Mouse (Mus musculus) midbrain, embryonic 15.5 days (tissue): ENCODE results near the gene Fbxo45. TPM values are rescaled to one million over a fixed set of nuclear protein-coding genes. Genes with fewer than 3 reads are reported as not detected.
A peak's percentile ranks its signal among the peaks of the same experiment; 100 is the strongest.
"Not testable (repeated sequence)": the region's sequence is repeated elsewhere in the genome, so short reads cannot be mapped to it uniquely, and the experiment has no call there.

Experiments used
- ATAC-seq: fragments of 200-750 bp; cut with Nextera tagmentation; replicated peaks from 2 replicates; pipeline ENCODE4 v1.8.0; 2017; ENCODE audit warnings: moderate TSS enrichment
- H3K27ac ChIP-seq: fragments of 300-500 bp; sonication (generic); 2 replicates; pipeline ENCODE4 v1.5.1; 2015; ENCODE audit warnings: mild to moderate bottlenecking, inconsistent platforms
- H3K27me3 ChIP-seq: fragments of 300-500 bp; sonication (generic); replicated peaks from 2 replicates; pipeline ENCODE4 v1.6.1; 2015; ENCODE audit warnings: inconsistent platforms
- H3K36me3 ChIP-seq: fragments of 300-500 bp; sonication (generic); replicated peaks from 2 replicates; pipeline ENCODE4 v1.6.1; 2015; ENCODE audit warnings: inconsistent platforms
- H3K4me1 ChIP-seq: fragments of 300-500 bp; sonication (generic); 2 replicates; pipeline ENCODE4 v1.6.1; 2015; ENCODE audit warnings: inconsistent platforms
- H3K4me2 ChIP-seq: fragments of 300-500 bp; sonication (generic); 2 replicates; pipeline ENCODE4 v1.6.1; 2015; ENCODE audit warnings: inconsistent platforms, mild to moderate bottlenecking, moderate library complexity
- H3K4me3 ChIP-seq: fragments of 300-500 bp; sonication (generic); 2 replicates; pipeline ENCODE4 v1.5.1; 2015; ENCODE audit warnings: mild to moderate bottlenecking, inconsistent platforms
- H3K9ac ChIP-seq: fragments of 300-500 bp; sonication (generic); 2 replicates; pipeline ENCODE4 v1.6.1; 2015; ENCODE audit warnings: mild to moderate bottlenecking, inconsistent platforms
- H3K9me3 ChIP-seq: fragments of 300-500 bp; sonication (generic); 2 replicates; pipeline ENCODE4 v1.6.1; 2016; ENCODE audit warnings: inconsistent platforms
- WGBS: fragments of 180-500 bp; shearing (Covaris S2); methylation state at CpG from one replicate; pipeline ENCODE4 v1.1.7; 2015; ENCODE audit warnings: mixed read lengths; 5-methylcytosine and 5-hydroxymethylcytosine counted together
- polyA plus RNA-seq: library from polyadenylated mRNA; unstranded; fragments of >200 nt; fragmentation: Nextera tagmentation; extraction: Ambion mirVana; gene quantifications from 2 replicates; pipeline ENCODE4 v1.2.1, GENCODE M21; 2015

Gene Fbxo45
- polyA plus RNA-seq, 1 experiment from 2014 or later = 21.1 TPM

DNA sequence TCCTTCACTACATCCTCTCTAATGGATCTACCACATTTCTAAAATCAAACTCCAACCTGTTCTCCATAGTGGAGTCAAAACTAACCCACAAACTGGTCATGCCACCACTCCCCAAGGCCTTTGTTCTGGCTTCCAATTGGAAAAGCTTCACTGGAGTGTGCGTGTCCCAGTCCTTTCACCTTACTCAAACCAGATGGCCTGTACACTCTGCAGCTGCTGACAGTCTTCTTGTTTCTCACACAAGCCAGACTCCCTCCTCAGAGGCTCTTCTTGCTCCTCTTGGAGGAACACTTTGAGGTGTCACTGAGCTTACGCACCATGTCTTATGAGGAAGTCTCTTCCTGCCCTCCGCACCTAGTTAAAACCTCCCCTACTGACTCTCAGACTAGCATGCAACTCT lies 3.1 kb downstream of the Fbxo45 start:
- Histone ChIP-seq H3K9ac (no peak overlapping the region), H3K4me1 (peaks cover 39% of the 10 kb centered on the region), H3K4me3 (no peak overlapping the region), H3K27ac (no peak overlapping the region), H3K9me3 (no peaks in the 10 kb centered on the region), H3K36me3 (no peaks in the 10 kb centered on the region), H3K27me3 (no peaks in the 10 kb centered on the region), H3K4me2 (no peak overlapping the region)
- WGBS = 87% methylated on average over 3 of the region's 3 CpGs
- ATAC-seq = no peak

DNA sequence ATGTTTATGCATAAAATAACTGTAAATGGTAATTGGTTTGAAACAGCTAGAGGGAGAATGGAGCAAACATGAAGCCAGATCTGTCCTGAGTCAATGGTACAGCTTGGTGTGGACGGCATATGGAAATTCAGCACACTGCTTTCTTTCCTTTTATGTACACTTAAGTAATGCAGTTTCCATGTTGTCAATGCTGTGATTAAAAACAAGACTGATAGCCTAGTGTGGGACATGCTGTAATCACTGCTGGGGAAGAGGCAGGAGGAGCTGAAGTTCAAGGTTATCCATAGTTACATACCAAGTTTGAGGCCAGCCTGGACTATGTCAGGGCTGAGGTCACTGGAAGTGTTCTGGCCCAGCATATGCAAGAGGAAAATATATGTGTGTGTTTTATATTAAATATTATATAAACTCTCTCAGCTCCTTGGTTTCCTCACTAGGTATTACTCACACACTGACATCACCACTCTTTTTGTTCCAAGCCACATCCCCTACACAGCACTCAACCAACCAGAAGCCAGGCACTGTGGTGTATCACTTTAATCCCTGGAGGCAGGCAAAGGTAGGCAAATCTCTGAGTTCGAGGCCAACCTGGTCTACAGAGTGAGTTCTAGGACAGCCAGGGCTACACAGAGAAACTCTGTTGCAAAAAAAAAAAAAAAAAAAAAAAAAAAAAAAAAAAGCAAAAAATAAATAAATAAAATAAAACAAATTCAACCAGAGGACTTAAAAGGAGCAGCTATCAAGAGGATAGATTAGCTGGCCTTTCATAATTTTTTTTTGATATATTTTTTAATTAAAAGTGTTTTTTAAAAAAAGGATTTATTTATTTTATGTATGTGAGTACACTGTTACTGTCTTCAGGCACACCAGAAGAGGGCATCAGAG lies 7.3 kb downstream of the Fbxo45 start:
- WGBS = 87% methylated on average over 2 of the region's 2 CpGs
- Histone ChIP-seq H3K9ac (no peak overlapping the region), H3K27me3 (no peaks in the 10 kb centered on the region), H3K4me3 (no peak overlapping the region), H3K9me3 (no peaks in the 10 kb centered on the region), H3K4me1 (peaks cover 14% of the 10 kb centered on the region), H3K36me3 (peaks cover 3% of the 10 kb centered on the region), H3K27ac (no peak overlapping the region), H3K4me2 (no peak overlapping the region)
- ATAC-seq = no peak

DNA sequence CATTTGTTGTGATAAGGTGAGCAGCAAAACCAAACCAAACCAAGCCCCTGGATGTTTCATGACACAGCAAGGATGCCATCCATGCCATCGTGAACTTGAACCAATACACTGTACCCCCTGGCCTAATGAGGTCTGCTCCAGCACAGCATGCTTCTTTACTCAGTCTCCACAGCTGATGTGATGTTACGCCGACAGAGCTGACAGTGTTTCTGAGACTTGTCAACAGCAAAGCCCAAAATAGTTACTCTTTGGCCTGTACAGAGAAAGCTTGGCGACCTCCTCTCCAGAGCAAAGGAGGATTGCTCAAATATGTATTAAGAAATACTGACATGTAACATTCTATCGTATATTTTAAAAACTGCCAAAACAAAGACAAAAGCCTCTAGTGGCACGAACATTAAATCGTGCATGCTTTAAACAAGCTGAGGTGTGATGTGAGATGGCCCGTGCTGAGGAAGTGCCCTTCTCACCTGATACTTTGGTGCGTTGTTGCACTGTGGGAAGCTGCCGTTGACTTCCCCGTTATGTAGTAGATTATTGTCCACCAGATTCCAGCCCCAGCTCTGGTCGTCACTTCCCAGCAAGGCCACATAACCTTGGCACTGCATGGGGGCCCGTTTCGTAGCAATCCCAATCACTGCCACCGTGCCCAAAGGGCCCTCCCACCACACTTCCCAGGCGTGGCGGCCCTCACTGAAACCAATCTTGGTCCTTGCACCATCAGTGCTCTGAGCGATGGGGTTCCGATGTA lies 8.9 kb downstream of the Fbxo45 start:
- H3K27ac ChIP-seq = no peak overlapping the region
- no peak for ATAC-seq
- peaks cover 3% of the 10 kb centered on the region for H3K36me3 ChIP-seq
- no peaks in the 10 kb centered on the region for H3K9me3 ChIP-seq
- WGBS = 91% methylated on average over 19 of the region's 19 CpGs
- H3K4me3 ChIP-seq = no peak overlapping the region
- no peaks in the 10 kb centered on the region for H3K27me3 ChIP-seq
- H3K9ac ChIP-seq = no peak overlapping the region
- H3K4me2 ChIP-seq = no peak overlapping the region
- H3K4me1 ChIP-seq = peaks cover 2% of the 10 kb centered on the region

DNA sequence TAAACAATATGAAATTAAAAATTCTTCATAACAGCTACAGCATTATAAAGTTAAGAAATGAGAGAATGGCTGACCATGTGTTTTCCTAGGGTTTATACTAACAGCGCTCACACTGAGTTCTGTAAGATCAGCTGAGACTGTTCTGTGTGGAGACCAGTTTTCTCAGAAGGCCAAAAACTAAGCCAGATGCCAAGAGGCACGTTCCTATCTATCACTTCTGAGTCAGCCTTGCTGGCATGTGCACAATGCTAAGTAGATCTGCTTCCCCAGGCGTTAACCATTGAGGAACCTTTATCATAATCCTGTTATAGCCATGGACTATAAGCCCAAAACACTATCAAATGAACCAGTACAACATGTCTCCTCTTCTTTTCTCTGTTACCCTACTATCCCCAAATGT lies 14.9 kb downstream of the Fbxo45 start:
- not testable (repeated sequence) for H3K4me1 ChIP-seq, H3K9me3 ChIP-seq, H3K27ac ChIP-seq, H3K36me3 ChIP-seq, H3K4me2 ChIP-seq, H3K27me3 ChIP-seq, ATAC-seq, H3K9ac ChIP-seq, H3K4me3 ChIP-seq
- 84% methylated on average over 3 of the region's 3 CpGs for whole genome bisulfite sequencing

DNA sequence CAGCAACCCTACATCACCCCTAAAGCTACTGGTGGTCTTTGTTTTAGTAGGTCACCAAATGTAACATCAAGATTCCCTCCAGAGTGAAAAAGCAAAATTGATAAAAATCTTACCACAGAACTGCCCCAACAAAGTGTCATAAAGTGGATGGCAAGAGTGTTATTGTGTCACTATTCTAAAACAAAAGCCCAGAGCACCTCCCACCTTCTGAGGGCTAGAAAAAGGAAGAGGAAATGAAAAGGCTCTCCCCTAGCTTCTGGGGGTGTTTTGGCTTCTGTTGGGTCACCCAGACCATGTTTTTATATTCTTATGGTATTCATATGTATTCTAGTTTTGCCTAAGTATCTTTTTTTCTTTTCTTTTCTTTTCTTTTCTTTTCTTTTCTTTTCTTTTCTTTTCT lies 24.6 kb downstream of the Fbxo45 start:
- no peak for ATAC-seq
- no peaks in the 10 kb centered on the region for H3K4me1 ChIP-seq
- H3K36me3 ChIP-seq = no peaks in the 10 kb centered on the region
- H3K4me2 ChIP-seq = no peak overlapping the region
- no peak overlapping the region for H3K4me3 ChIP-seq
- no peaks in the 10 kb centered on the region for H3K27me3 ChIP-seq
- H3K9ac ChIP-seq = no peak overlapping the region
- H3K9me3 ChIP-seq = no peaks in the 10 kb centered on the region
- H3K27ac ChIP-seq = no peak overlapping the region

DNA sequence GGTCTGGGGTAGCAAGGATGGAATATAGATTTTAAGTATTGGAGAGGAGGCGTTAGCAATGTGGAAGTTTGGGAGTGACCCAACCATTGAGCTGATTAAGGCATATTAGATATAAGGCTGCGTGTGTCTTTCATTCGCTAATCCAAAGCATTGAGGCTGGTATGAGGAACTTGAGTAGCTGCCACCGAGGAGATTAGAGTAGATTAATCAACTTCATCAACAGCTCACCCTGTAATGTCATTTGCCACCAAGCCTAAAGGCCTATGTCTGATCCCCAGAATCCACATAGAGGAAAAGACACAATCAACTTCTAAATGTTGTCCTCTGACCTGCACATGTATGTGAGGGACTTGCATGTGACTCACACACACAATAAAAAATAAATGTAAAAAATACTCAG lies 25.2 kb downstream of the Fbxo45 start:
- Histone ChIP-seq H3K27ac (no peak overlapping the region), H3K4me3 (no peak overlapping the region), H3K4me1 (no peaks in the 10 kb centered on the region), H3K9me3 (no peaks in the 10 kb centered on the region), H3K9ac (no peak overlapping the region), H3K4me2 (no peak overlapping the region), H3K36me3 (no peaks in the 10 kb centered on the region), H3K27me3 (no peaks in the 10 kb centered on the region)
- WGBS = 79% methylated on average over 4 of the region's 4 CpGs
- no peak for ATAC-seq

DNA sequence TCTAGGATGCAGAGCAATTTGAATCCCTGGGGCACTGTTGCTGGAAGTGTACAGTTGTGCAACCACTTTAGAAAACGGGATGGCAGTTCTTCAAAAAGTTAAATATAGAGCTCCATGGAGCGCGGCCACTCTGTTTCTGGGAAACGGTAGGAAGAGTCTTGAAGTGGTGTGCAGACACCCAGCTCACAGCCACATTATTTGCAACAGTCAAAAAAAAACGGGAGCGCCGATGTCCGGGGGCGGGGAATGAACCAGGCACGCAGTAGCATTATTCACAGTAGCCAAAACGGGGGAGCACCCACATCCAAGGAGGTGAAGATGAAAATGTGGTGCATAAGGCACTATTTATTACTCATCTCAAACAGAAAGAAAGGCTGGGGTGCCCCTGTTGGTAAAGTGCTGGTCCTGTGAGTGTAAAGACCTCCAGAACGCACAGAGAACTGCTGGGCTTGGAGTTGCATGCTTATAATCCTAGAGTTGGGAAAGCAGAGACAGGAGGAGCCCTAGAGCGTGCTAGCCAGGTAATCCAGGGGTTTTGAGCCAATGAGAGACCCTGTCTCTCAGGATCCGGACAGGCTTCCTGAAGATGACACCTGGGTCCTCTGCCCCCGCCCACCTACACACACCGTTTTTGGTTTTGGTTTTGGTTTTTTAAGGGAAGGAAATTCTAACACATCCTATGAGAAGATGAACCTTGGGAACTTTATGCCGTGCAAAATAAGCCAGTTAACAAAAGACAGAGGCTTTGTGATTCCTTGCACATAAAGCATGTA lies 32.0 kb downstream of the Fbxo45 start:
- Histone ChIP-seq H3K4me2 (no peak overlapping the region), H3K4me1 (no peaks in the 10 kb centered on the region), H3K27me3 (no peaks in the 10 kb centered on the region), H3K4me3 (no peak overlapping the region), H3K9me3 (no peaks in the 10 kb centered on the region), H3K27ac (no peak overlapping the region), H3K36me3 (no peaks in the 10 kb centered on the region), H3K9ac (no peak overlapping the region)
- WGBS = 83% methylated on average over 17 of the region's 17 CpGs
- no peak for ATAC-seq

DNA sequence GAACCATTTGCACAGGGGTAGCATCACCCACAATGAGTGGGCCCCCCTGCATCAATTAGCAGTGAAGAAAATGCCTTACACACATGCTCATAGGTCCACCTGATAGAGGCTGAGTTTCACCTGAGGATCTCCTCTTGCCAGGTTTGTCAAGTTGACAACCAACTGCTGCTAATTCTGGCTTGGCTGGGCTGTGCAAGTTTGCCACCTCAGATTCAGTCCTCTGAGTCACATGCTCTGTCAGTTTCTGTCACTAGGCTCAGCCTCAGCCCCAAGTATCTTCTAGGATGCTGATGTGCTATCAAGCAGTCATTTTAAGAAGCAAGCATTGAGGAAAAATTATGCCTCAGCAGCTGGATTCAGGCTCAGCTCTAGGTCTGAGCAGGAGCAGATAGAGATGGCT lies 32.8 kb downstream of the Fbxo45 start:
- Histone ChIP-seq H3K9me3 (no peaks in the 10 kb centered on the region), H3K4me2 (no peak overlapping the region), H3K27ac (no peak overlapping the region), H3K9ac (no peak overlapping the region), H3K4me3 (no peak overlapping the region), H3K4me1 (no peaks in the 10 kb centered on the region), H3K36me3 (no peaks in the 10 kb centered on the region), H3K27me3 (no peaks in the 10 kb centered on the region)
- ATAC-seq = no peak

DNA sequence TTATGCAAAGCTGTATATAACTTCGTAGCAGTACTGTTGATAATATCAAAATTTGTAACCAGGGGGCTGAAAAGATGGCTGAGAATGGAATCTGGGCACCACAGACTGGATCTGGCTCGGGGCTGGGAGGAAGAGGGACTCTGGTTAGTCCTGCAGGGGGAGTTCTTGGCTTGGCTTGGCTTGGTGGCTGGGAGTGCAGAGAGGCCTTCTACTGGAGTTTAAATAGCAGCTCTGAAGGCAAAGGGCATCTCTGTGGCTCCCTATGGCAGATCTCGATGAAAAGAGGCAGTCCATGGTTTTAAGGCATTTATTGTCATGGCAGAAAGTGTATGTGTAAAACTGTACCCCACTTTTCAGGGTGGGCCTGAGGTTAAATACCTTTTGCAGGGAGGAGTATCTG lies 42.1 kb downstream of the Fbxo45 start:
- ATAC-seq = no peak
- no peaks in the 10 kb centered on the region for H3K9me3 ChIP-seq
- no peak overlapping the region for H3K27ac ChIP-seq
- H3K36me3 ChIP-seq = no peaks in the 10 kb centered on the region
- H3K4me2 ChIP-seq = no peak overlapping the region
- no peak overlapping the region for H3K4me3 ChIP-seq
- no peaks in the 10 kb centered on the region for H3K27me3 ChIP-seq
- WGBS = 62% methylated on average over 3 of the region's 3 CpGs
- no peak overlapping the region for H3K9ac ChIP-seq
- 0 out of 2 replicates have a peak, but pooled peaks cover 8% of the 10 kb centered on the region for H3K4me1 ChIP-seq

DNA sequence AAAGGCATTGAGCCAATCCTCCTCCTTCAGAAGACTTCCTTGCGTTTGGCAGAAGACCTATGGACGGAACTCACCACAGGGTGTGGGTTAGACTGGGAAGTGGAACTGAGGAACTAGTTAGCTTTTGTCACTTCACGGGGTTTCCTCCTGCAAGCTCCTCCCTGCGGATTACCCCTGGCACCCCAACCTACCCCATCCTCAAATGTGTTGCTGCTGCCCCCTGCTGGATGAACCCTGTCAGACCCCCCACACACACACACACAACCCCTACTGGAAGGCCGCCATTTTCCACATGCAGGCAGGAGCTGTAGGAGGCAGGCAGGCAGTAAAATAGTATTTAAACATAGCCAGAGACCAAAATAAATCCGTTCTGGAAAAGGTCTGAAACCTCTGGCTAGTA lies 44.3 kb downstream of the Fbxo45 start:
- ATAC-seq = no peak
- H3K27ac ChIP-seq = no peak overlapping the region

DNA sequence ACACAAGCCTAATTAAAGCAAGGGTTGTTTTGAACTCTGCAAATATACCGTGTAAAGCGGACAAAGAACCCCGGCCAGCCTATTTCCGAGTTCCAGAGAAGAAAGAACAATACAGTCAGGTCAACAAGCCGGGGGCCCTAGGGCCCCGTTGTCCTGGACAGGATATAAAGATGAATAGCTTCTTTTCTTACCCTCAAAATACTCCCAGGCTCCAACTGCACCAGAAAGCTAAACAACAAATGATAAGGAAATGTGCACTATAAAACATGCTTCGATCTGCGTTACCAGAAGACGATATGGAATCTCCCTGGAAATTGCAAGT lies 46.0 kb downstream of the Fbxo45 start:
- H3K9me3 ChIP-seq = no peaks in the 10 kb centered on the region
- 46% methylated on average over 9 of the region's 9 CpGs for WGBS
- ATAC-seq = no peak
- H3K9ac ChIP-seq = no peak overlapping the region
- H3K27me3 ChIP-seq = no peaks in the 10 kb centered on the region
- H3K4me1 ChIP-seq = 0 out of 2 replicates have a peak, but pooled peaks cover 8% of the 10 kb centered on the region
- H3K27ac ChIP-seq = no peak overlapping the region
- H3K4me3 ChIP-seq = no peak overlapping the region
- H3K4me2 ChIP-seq = peak overlapping the region; percentile 26; the same call in 1 of the 2 replicates
- no peaks in the 10 kb centered on the region for H3K36me3 ChIP-seq

More for the DNA sequence above, 44.3 kb downstream of the Fbxo45 start:
- no peaks in the 10 kb centered on the region for H3K9me3 ChIP-seq
- H3K27me3 ChIP-seq = no peaks in the 10 kb centered on the region
- 0 out of 2 replicates have a peak, but pooled peaks cover 8% of the 10 kb centered on the region for H3K4me1 ChIP-seq
- H3K36me3 ChIP-seq = no peaks in the 10 kb centered on the region
- H3K4me2 ChIP-seq = no peak overlapping the region
- WGBS = 75% methylated on average over 6 of the region's 6 CpGs
- H3K9ac ChIP-seq = no peak overlapping the region
- no peak overlapping the region for H3K4me3 ChIP-seq
